Mouse (Mus musculus) heart, postnatal 0 days (tissue): ENCODE measurements around the gene Rp9.

Source experiments
- CTCF ChIP-seq: IDR thresholded peaks from 2 replicates; pipeline ENCODE4 v1.5.1; 2016; ENCODE audit warnings: antibody characterized with exemption, control low read depth, low read depth
- EP300 ChIP-seq: IDR thresholded peaks from 2 replicates; pipeline ENCODE4 v1.6.1; 2016; ENCODE audit warnings: antibody characterized with exemption, low read depth

GRCm38 (mm10) chr9:22503581-22503980 lies 34.0 kb upstream of the Rp9 start:
- TF ChIP-seq CTCF, result no peak
- no peak for TF ChIP-seq EP300
